Mouse (Mus musculus) spleen, adult 2 months (tissue): ENCODE data around the gene Ncoa3.

ENCODE experiments used
- CTCF ChIP-seq: fragments of 200-500 bp; IDR thresholded peaks from 2 replicates; pipeline ENCODE4 v1.5.1; 2011; ENCODE audit warnings: mild to moderate bottlenecking, inconsistent platforms; ENCODE audit not compliant: insufficient read depth, insufficient read length, insufficient replicate concordance; ENCODE audit errors: extremely low read depth
- POLR2A ChIP-seq: fragments of 200-500 bp; IDR thresholded peaks from 2 replicates; pipeline ENCODE4 v1.6.1; 2011; ENCODE audit warnings: low read depth, low read length, inconsistent platforms

DNA sequence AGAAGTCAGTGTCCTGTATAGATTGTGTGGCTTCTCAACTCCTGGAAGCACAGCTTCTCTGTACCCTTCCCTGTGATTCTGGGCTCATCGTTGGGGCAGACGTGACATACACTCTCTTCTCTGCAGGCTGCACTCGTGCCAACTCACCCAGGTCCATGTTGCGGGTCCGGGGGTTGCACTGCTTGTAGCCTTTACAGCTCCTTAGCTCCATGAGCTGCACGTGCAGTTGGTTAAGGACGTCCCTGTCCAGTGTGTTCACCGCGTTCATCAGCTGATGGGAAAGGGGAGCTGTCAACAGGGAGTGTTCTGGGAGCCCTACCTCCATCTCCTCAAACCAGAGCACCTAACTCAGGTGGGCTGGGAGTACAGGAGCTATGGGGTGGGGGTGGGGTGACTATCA is 84.9 kb downstream of the Ncoa3 start:
- TF ChIP-seq POLR2A (no peak), CTCF (no peak)
